Mouse (Mus musculus) neural tube, embryonic 13.5 days (tissue): ENCODE data around the gene Ehbp1. TPM values are rescaled to one million over a fixed set of nuclear protein-coding genes. Genes with fewer than 3 reads are reported as not detected.

Experiments used
- polyA plus RNA-seq: library from polyadenylated mRNA; unstranded; fragments of >200 nt; fragmentation: Nextera tagmentation; extraction: Ambion mirVana; gene quantifications from 2 replicates; pipeline ENCODE4 v1.2.1, GENCODE M21; 2015

Ehbp1 gene
- polyA plus RNA-seq, 1 experiment from 2014 or later, result 17.9 TPM

Other genes starting within 250 kb of the Ehbp1 start
- 20.8 and 21.5 TPM in 2 replicates for gene Tmem17, start 169.8 kb upstream of the Ehbp1 start, polyA plus RNA-seq